Mouse (Mus musculus): ENCODE data around the gene Gm49318.

Gene Gm49318

GRCm38 (mm10) chr9:22017208-22017825, 53.7 kb downstream of the Gm49318 start:
- DNase-seq, result no peak

- no peak for DNase-seq
Observed at GRCm38 (mm10) chr9:22016245-22016644, 54.8 kb downstream of the Gm49318 start.

- no peak for DNase-seq
Observed at GRCm38 (mm10) chr9:22012731-22013130, 58.3 kb downstream of the Gm49318 start.

GRCm38 (mm10) chr9:22011055-22011454, 60.0 kb downstream of the Gm49318 start:
- DNase-seq, result no peak

- DNase-seq, result no peak
Observed at GRCm38 (mm10) chr9:22004546-22004945, 66.5 kb downstream of the Gm49318 start.

- peak; percentile 66 for DNase-seq
Observed at GRCm38 (mm10) chr9:22003163-22003554, 67.9 kb downstream of the Gm49318 start.

GRCm38 (mm10) chr9:22002194-22003162, 68.6 kb downstream of the Gm49318 start, which contains the start of the genes Ccdc151 and Prkcsh:
Gene Ccdc151 (minus strand): TSS chr9:22002634.
Gene Prkcsh (plus strand): TSS chr9:22002806.
- peak; percentile 100 for DNase-seq

- DNase-seq, result no peak
Observed at GRCm38 (mm10) chr9:22001633-22002032, 69.4 kb downstream of the Gm49318 start.

- DNase-seq, result no peak
Observed at GRCm38 (mm10) chr9:22000296-22000695, 70.8 kb downstream of the Gm49318 start.

- no peak for DNase-seq
Observed at GRCm38 (mm10) chr9:21996178-21996867, 74.7 kb downstream of the Gm49318 start.

- no peak for DNase-seq
Observed at GRCm38 (mm10) chr9:21992227-21992626, 78.8 kb downstream of the Gm49318 start.

- DNase-seq, result peak; percentile 86
Observed at GRCm38 (mm10) chr9:21989230-21990110, 81.6 kb downstream of the Gm49318 start, which contains the start of gene Rgl3. Gene Rgl3 (minus strand): TSS chr9:21989446.

- DNase-seq, result peak; percentile 76
Observed at GRCm38 (mm10) chr9:21988421-21989101, 82.5 kb downstream of the Gm49318 start.

- DNase-seq, result peak; percentile 39
Observed at GRCm38 (mm10) chr9:21987592-21988342, 83.3 kb downstream of the Gm49318 start.

Data from kidney, postnatal 10 days (tissue).